Mouse (Mus musculus): Measurements from ENCODE around the gene Sdf4. TPM values are rescaled to one million over a fixed set of nuclear protein-coding genes. Genes with fewer than 3 reads are reported as not detected.

Gene Sdf4
- total RNA-seq (2014; fragmentation: Nextera tagmentation): 62.0 and 73.4 TPM in 2 replicates
- 174 and 182 TPM in 2 replicates for total RNA-seq (2017)

DNA sequence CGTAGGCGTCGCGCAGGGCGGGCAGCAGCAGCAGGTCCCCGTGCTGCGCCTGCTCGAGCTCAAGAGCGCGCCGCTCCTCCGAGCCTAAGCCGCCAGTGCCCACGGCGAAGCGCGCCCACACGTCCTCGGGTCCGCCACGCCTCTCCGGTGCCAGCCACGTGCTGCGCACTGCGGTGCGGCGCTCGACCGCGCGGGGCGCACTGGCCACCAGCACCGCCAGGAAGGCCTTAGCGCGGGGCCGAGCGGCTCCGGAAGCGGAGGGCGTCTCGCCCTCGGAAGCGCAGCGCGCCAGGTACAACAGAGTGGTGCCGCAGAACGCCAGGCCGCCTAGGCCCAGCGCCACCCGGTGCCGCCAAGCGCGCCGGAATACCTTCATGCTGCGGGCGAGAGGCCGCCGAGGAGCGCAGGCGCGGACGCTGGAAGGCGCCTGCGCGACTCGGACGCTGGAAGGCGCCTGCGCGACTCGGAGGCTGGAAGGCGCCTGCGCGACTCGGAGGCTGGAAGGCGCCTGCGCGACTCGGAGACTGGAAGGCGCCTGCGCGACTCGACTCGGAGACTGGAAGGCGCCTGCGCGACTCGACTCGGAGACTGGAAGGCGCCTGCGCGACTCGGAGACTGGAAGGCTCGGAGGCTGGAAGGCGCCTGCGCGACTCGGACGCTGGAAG lies at the start of gene Sdf4, which contains the start of gene B3galt6:
Gene Sdf4, plus strand, starts transcription at position 632 of the 665 bp plus-strand sequence.
Gene B3galt6, minus strand, starts transcription at position 409 of the 665 bp plus-strand sequence.
- peak; percentile 69 for ATAC-seq (replicated peaks; ENCODE audit: poor library complexity, severe bottlenecking)

DNA sequence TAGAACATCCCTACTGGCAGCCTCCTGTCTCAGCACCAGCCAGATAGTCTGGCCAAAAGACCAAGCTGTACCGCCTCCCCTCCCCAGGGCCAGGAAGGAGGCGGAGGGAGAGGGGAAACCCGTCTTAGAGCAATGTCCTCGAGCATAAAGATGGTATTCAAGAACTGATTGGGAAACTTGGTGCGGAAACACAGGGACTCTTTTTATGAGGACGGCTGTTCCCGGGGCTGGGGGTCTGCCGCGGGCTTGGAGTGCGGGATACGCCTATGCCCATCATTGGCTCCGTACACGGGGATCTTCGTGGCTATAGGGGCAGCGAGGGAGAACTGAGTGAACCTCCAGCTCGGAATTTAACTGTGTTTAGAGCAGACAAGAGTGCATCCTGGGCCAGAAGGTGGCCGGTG lies 49.6 kb upstream of the Sdf4 start:
- peak; percentile 15 for ATAC-seq (replicated peaks; ENCODE audit: poor library complexity, severe bottlenecking)

GRCm38 (mm10) chr4:155943534-155944249 lies 49.0 kb upstream of the Sdf4 start, which contains the start of gene Ube2j2:
Gene Ube2j2 (plus strand): TSS chr4:155943831.
- ATAC-seq (replicated peaks; ENCODE audit: poor library complexity, severe bottlenecking): peak; percentile 89

- ATAC-seq (replicated peaks; ENCODE audit: poor library complexity, severe bottlenecking): peak; percentile 69
These were observed 48.4 kb upstream of the Sdf4 start for GRCm38 (mm10) chr4:155944271-155944670.

DNA sequence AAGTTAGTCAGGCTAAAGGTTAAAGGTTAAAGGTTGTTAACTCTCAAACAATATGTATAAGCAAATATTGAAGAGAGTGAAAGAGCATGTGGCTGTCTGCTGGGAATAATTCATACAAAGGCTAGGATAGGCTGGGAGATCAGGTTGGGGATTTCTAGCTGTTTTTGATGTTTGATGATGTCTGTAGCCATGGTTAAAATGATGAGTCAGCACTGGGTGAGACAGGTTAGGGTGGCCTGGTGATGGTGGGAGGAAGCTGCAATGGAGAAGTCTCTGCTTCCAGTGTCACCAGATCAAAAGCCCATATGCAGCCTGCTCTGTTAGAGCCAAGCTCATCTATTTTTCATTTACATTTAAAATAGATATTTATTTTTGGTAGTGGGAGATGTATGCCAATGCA lies 45.6 kb upstream of the Sdf4 start:
- ATAC-seq (replicated peaks; ENCODE audit: poor library complexity, severe bottlenecking): no peak

DNA sequence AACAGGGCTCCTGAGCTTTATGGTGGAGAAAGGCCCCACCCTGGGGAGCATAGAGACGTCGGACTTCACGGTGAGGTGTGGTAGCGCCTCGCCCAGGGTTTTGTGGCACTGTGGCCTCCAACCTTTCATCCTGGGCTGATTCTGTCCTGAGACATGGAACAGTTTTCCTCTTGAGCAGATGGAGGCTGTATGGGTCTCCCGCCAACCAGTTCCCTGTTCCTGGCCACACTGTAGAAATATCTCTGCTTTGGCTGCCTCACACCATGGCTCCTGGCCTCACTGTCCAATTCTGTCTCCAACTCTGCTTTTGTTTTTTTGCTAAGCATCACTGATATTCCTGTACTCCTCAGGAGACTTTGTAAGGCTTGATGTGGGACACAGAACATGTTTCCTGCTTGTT lies 37.2 kb upstream of the Sdf4 start:
- ATAC-seq (replicated peaks; ENCODE audit: poor library complexity, severe bottlenecking): no peak

DNA sequence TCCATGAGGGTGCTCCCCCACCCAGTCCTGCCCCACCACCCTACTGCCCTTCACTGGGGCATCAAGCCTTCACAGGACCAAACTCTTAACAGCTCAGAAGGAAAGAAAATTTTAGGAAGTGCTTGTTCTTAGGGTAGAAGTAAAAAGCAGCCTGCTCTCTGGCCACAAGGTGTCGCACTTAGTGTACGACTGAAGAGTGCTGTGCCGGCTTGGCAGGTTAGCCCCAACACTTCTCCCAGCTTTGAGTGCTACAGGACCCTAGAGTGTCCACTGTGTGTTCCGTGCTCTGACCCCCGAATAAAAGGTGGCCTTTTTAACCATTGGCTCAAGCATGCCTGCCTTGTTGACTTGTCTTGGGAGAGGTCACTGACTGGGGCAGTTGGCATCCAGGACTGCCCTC lies 33.4 kb upstream of the Sdf4 start:
- ATAC-seq (replicated peaks; ENCODE audit: poor library complexity, severe bottlenecking): peak; percentile 57

DNA sequence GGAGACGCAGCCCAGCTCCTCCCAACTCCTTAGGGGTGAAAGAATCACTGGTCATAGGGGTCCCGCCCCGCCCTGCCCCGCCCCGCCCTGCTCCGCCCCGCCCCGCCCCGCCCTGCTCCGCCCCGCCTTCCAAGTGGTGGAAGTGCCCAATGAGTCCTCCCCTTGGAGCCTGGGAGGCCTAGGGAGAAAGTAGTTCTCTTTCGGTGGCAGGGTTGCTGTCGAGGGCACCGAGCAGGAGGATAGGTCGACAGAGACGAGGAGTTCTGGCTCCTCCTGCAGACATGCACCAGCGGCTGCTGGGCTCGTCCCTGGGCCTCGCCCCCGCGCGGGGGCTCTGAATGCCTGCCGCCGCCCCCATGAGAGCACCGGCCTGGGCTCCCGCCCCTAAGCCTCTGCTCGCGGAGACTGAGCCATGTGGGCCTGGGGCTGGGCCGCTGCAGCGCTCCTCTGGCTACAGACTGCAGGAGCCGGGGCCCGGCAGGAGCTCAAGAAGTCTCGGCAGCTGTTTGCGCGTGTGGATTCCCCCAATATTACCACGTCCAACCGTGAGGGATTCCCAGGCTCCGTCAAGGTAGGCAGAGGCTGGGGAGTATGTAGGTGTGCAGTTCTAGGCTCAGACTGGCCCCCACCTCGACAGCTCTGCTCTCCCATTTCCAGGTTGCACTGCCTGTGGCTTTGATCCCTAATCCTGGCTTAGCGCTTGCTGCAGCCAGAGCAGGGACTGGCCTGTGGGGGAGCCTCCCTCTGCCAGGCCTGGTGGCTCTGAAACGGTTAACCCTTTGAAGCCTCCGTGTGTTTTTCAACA lies 30.3 kb upstream of the Sdf4 start, which contains the start of gene C1qtnf12:
Gene C1qtnf12, plus strand, starts transcription at position 152 of the 805 bp plus-strand sequence.
- ATAC-seq (replicated peaks; ENCODE audit: poor library complexity, severe bottlenecking): peak; percentile 89

GRCm38 (mm10) chr4:155963106-155963505 lies 29.6 kb upstream of the Sdf4 start:
- ATAC-seq (replicated peaks; ENCODE audit: poor library complexity, severe bottlenecking): no peak

DNA sequence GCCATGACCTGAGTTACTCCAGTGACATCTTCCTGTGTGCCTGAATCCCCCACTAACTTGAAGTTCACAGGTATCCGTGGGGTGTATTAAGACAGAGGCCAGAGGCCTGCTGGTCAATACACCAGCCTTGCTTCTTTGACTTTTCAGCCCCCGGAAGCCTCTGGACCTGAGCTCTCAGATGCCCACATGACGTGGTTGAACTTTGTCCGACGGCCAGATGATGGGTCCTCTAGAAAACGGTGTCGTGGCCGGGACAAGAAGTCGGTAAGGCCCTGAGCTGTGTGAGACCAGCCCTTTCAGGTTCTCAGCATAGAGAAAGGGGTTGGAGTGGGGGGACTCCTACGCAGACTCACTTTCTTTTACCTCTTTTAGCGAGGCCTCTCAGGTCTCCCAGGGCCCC lies 28.3 kb upstream of the Sdf4 start:
- ATAC-seq (replicated peaks; ENCODE audit: poor library complexity, severe bottlenecking): no peak

- ATAC-seq (replicated peaks; ENCODE audit: poor library complexity, severe bottlenecking): no peak
These were observed 23.5 kb upstream of the Sdf4 start for GRCm38 (mm10) chr4:155969043-155969653.

- no peak for ATAC-seq (replicated peaks; ENCODE audit: poor library complexity, severe bottlenecking)
These were observed 22.4 kb upstream of the Sdf4 start for GRCm38 (mm10) chr4:155970286-155970685.

DNA sequence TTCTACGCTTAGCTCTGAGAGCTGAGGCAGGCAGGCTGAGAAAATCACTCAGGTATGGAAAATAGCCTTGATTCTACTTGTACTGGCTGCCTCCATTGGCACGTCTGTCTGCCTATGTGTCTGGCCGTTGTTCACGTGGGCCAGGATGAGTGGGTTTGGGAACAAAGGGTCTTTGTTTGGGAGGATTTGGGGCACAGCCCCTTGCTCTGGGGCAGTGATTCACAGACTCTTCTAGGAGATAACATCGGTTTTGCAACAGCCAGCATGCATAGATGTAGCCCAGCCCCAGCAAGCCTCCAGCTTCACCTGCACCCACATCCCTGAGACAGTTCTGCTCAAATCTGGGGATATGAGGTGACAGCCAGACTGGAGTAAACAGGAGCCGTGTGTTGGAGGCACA lies 20.0 kb upstream of the Sdf4 start:
- ATAC-seq (replicated peaks; ENCODE audit: poor library complexity, severe bottlenecking): no peak

DNA sequence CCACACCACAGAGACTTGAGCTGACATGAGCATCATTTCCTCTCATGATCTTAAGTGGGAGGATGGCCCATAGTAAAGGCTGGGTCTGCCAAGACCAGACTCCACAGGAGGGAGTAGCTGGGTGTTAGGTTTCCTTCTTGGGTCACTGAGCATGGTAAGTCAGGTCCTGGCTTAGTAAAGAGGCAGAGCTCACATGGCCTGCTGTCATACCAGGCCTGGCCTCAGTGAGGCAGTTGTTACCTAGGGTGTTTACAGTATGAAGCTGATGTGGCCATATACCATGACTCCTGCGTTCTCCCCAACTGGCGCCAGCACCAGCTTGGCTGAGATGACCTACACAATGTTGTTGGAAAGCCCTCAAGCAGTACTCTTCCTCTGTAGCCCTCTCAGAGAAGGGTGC lies 19.4 kb upstream of the Sdf4 start:
- no peak for ATAC-seq (replicated peaks; ENCODE audit: poor library complexity, severe bottlenecking)

DNA sequence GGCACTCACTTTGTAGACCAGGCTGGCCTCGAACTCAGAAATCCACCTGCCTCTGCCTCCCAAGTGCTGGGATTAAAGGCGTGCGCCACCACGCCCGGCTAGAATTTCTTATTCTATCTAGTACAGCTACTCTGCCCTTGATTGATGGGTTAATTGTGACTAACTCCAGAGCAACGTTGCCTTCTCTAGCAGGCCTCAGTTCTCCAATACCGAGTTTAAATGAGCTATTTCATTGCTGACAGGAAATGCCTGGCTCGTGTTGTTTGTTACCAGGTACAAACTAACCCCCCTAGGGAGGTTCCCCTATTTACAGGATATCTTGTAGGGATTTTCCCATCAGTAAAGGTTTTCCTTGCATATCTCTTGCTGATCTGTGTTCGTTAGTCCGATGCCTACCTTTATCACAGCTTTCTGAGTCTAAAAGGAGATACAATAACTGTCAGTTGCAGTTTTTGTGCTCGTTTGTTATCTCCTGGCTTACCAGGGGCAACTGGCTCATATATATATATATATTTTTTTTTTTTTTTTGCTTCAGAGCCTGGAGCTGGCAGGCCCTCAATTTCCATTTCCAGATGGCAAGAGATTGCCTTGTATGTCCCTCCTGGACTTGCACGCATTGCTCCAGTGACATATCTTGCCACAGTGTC lies 11.1 kb upstream of the Sdf4 start:
- ATAC-seq (replicated peaks; ENCODE audit: poor library complexity, severe bottlenecking): no peak

DNA sequence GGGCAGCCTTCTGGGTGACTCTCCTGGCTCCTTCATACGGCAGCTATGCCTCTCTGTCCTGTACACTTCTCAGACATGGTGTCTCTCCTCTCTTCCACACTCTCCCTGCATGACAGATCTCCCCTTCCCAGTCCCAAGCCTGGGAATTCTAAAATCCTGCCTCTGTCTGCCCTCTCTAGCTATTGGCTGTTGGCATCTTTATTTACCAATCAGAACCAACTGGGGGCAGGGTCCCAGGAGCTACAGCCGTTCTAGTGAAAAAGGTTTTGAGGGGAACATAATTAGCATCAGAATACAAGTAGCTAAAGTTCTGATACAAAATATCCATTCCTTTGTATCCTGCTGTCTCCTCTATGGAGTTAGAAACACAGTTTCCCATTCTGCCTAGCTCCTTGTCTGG lies 8.9 kb upstream of the Sdf4 start:
- no peak for ATAC-seq (replicated peaks; ENCODE audit: poor library complexity, severe bottlenecking)

DNA sequence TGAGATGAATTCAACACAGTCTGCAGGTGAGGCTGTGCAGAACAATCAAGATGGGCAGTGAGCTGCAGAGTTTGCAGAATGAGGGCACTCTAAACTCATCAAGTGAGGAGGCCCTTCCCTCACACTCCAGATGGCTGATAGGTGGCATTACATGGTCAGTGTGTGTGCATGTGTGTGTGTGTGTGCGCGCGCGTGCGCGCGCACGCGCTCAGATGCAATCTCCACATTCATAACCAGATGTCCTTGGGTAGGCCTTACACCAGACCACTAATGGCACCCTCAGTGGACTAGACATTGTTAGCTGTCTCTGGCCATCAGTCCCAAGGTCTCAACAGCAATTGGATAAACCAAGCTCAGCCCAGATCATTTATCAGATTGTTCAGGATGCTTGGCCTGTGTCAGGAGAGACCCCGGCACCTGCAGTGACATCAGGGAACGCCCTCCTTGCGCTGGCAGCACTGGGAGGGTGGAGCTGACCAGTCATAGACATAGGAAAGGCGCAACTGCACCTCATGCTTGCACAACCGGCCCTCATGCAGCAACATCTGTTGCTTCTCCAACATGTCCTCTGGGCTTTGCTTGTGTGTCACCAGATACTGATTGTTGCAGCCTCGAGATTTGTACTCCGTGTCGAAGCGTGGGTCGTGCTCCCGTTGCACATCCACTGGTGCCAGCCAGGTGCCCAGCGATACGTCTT lies 1.3 kb upstream of the Sdf4 start:
- ATAC-seq (replicated peaks; ENCODE audit: poor library complexity, severe bottlenecking): peak; percentile 63

DNA sequence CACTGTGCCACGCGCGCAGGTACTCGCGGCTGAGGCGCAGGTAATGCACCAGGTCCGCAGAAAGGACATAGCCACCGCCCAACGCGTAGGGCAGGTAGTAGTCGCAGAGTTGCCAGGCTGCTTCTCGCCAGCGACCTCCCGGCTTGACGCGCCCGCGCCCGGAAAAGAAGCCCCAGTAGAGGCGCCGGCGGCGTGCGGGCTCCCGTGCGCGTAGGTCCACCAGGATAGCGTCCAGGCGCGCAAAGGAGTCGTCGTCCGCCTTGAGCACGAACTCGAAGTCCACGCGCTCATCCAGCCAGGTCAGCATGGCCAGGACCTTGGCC lies 803 bp upstream of the Sdf4 start:
- ATAC-seq (replicated peaks; ENCODE audit: poor library complexity, severe bottlenecking): no peak

DNA sequence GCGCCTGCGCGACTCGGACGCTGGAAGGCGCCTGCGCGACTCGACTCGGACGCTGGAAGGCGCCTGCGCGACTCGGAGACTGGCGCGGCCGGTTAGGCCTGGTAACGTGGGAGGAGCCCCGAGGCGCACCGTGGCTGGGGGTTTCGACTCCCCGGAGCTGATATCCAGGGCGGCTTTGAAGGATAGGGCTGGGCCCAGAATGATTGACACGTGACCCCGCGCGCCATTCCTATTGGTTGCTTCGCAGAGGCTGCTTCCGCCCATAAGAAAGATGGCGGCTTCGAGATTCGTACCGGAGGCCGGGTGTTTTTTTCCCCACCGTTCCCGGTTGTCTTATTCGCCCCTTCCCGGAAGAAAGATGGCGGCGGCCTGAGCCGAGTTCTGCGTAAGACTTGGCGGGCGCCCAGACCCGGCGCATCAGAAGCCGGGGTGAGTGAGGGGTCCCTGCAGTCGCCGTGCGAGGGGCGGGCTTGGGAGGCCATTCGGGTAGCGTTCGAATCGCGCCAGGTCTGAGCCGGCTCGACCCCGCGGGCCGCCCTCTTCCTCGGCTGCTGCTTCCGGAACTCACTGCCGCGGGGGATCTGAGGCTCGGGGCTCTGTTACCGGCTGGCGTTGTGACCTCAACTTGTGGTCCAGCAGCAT lies 355 bp downstream of the Sdf4 start:
- ATAC-seq (replicated peaks; ENCODE audit: poor library complexity, severe bottlenecking): peak; percentile 57
